Mouse (Mus musculus) midbrain, embryonic 13.5 days (tissue): ENCODE measurements around the gene Gatd1. TPM values are rescaled to one million over a fixed set of nuclear protein-coding genes. Genes with fewer than 3 reads are reported as not detected.
A peak's percentile ranks its signal among the peaks of the same experiment; 100 is the strongest.

Experiments used
- ATAC-seq: fragments of 200-750 bp; cut with Nextera tagmentation; 2 replicates; pipeline ENCODE4 v1.8.0; 2017; ENCODE audit warnings: mild to moderate bottlenecking, moderate TSS enrichment, moderate library complexity
- H3K27ac ChIP-seq: fragments of 300-500 bp; sonication (generic); 2 replicates; pipeline ENCODE4 v1.5.1; 2015; ENCODE audit warnings: inconsistent platforms, mild to moderate bottlenecking, moderate library complexity
- H3K27me3 ChIP-seq: fragments of 300-500 bp; sonication (generic); 2 replicates; pipeline ENCODE4 v1.6.1; 2015; ENCODE audit warnings: mild to moderate bottlenecking, inconsistent platforms
- H3K36me3 ChIP-seq: fragments of 300-500 bp; sonication (generic); 2 replicates; pipeline ENCODE4 v1.6.1; 2015; ENCODE audit warnings: mild to moderate bottlenecking, inconsistent platforms
- H3K4me1 ChIP-seq: fragments of 300-500 bp; sonication (generic); replicated peaks from 2 replicates; pipeline ENCODE4 v1.6.1; 2015; ENCODE audit warnings: inconsistent platforms
- H3K4me2 ChIP-seq: fragments of 300-500 bp; sonication (generic); replicated peaks from 2 replicates; pipeline ENCODE4 v1.6.1; 2015; ENCODE audit warnings: moderate library complexity, mild to moderate bottlenecking, inconsistent platforms
- H3K4me3 ChIP-seq: fragments of 300-500 bp; sonication (generic); replicated peaks from 2 replicates; pipeline ENCODE4 v1.5.1; 2015; ENCODE audit warnings: mild to moderate bottlenecking, inconsistent platforms
- H3K9ac ChIP-seq: fragments of 300-500 bp; sonication (generic); replicated peaks from 2 replicates; pipeline ENCODE4 v1.6.1; 2015; ENCODE audit warnings: mild to moderate bottlenecking, inconsistent platforms
- H3K9me3 ChIP-seq: fragments of 300-500 bp; sonication (generic); 2 replicates; pipeline ENCODE4 v1.6.1; 2016; ENCODE audit warnings: mild to moderate bottlenecking, inconsistent platforms
- WGBS: fragments of 180-500 bp; shearing (Covaris S2); methylation state at CpG from one replicate; pipeline ENCODE4 v1.1.7; 2015; 5-methylcytosine and 5-hydroxymethylcytosine counted together
- polyA plus RNA-seq: library from polyadenylated mRNA; unstranded; fragments of >200 nt; fragmentation: Nextera tagmentation; extraction: Ambion mirVana; gene quantifications from 2 replicates; pipeline ENCODE4 v1.2.1, GENCODE M21; 2015

Gene Gatd1
- polyA plus RNA-seq, 1 experiment from 2014 or later = 63.8 TPM

DNA sequence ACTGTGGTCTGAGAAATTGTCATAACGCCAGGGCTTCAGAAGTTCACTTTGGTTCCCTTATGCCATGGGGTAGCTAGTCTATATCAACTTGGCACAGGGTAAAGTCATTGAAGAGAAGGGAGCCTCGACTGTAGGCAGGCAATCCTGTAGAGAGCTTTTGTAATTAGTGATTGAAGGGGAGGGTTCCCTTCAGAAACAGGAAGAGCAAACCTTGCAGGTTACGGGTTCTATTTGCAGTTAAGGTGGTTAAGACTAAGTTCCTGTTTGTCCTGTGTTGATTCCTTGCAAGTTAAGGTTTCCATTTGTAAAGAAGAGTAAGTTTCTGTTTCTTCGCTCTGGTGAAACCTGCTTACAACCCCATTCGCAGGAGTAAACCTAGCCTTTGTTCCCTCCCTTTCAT, 44.0 kb downstream of the Gatd1 start:
- Histone ChIP-seq H3K27ac (no peak overlapping the region), H3K36me3 (no peaks in the 10 kb centered on the region), H3K4me1 (no peaks in the 10 kb centered on the region), H3K4me3 (no peak overlapping the region), H3K27me3 (0 out of 2 replicates have a peak, but pooled peaks cover 1% of the 10 kb centered on the region), H3K9me3 (no peaks in the 10 kb centered on the region), H3K9ac (no peak overlapping the region), H3K4me2 (no peak overlapping the region)
- no peak for ATAC-seq
- 75% methylated on average over 5 of the region's 5 CpGs for WGBS

DNA sequence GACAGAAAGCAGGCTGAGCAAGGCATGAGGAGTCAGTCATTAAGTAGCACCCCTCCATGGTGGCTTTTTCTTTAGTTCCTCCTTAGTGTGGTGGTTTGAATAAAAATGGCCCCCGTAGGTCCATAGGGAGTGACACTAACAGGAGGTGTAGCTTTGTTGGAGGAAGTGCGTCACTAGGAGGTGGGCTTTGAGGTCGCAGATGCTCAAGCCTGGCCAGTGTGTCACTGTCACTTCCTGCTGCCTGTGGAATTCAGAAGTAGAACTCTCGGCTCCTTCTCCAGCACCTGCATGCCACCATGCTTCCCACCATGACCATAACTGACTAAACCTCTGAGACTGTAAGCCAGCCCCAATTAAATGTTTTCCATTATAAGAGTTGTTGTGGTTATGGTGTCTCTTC, 46.6 kb downstream of the Gatd1 start:
- no peak overlapping the region for H3K27ac ChIP-seq
- H3K9me3 ChIP-seq = no peaks in the 10 kb centered on the region
- H3K36me3 ChIP-seq = no peaks in the 10 kb centered on the region
- no peak overlapping the region for H3K4me3 ChIP-seq
- WGBS = 84% methylated on average over 4 of the region's 4 CpGs
- H3K9ac ChIP-seq = no peak overlapping the region
- no peak for ATAC-seq
- H3K27me3 ChIP-seq = peaks cover 12% of the 10 kb centered on the region
- no peaks in the 10 kb centered on the region for H3K4me1 ChIP-seq
- no peak overlapping the region for H3K4me2 ChIP-seq

DNA sequence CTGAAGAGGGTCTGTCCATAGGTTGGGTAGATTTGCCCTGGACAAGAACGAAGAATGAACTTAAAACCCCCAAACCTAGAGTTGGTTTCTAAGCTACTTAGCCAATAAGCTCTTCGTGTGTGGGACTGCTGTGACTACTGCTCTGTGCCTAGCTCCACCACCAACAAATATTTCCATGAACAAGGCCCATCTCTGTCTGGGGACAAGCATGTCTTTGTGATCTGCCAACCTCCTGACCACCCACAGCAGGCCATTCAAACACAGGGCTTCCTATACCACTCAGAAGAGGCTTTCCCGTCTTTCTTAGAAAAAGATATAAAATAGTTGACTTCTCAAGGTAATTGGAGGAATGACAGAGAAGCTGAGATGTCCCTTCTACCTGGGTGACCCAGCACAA, 48.9 kb downstream of the Gatd1 start:
- Histone ChIP-seq H3K36me3 (no peaks in the 10 kb centered on the region), H3K27me3 (peaks cover 33% of the 10 kb centered on the region), H3K27ac (no peak overlapping the region), H3K4me1 (peaks cover 3% of the 10 kb centered on the region; the same call in 1 of the 2 replicates), H3K4me2 (no peak overlapping the region), H3K9ac (no peak overlapping the region), H3K9me3 (no peaks in the 10 kb centered on the region), H3K4me3 (no peak overlapping the region)
- ATAC-seq = no peak
- 66% methylated on average over 3 of the region's 3 CpGs for WGBS

DNA sequence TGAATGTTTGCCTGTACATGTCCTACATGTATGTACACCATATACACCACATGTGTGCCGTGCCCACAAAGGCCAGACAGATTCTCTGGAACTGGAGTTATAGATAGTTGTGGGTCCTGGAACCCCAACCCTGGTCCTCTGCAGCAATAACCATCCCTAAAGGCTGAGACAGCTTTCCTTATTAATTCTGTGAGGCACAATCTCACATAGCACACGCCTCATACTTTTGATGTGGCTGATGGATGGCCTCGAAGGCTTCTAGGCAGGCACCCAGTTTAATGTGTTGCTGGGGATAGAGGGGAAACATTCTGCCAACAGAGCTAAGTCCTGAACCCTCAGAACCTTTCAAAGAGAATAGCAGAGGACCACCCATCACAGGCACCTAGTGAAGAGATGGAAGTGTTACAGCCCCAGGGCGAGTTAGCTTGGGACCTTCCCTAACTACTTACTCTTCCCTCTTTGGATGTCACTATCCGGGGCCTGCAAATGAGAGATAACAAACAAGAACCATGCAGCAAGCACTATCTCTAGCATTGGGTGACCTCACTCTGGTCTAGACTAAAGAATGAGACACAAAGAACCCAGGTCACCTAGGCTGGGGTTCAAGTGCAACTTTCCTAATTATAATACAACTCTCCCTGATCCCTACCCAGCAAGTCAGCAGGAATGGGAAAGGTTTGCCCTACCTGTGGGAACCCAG, 49.4 kb downstream of the Gatd1 start:
- no peak overlapping the region for H3K4me2 ChIP-seq
- no peaks in the 10 kb centered on the region for H3K9me3 ChIP-seq
- WGBS = 86% methylated on average over 5 of the region's 5 CpGs
- no peak for ATAC-seq
- H3K27me3 ChIP-seq = peaks cover 33% of the 10 kb centered on the region
- H3K4me3 ChIP-seq = no peak overlapping the region
- peaks cover 3% of the 10 kb centered on the region; the same call in 1 of the 2 replicates for H3K4me1 ChIP-seq
- no peak overlapping the region for H3K9ac ChIP-seq
- no peaks in the 10 kb centered on the region for H3K36me3 ChIP-seq
- no peak overlapping the region for H3K27ac ChIP-seq

DNA sequence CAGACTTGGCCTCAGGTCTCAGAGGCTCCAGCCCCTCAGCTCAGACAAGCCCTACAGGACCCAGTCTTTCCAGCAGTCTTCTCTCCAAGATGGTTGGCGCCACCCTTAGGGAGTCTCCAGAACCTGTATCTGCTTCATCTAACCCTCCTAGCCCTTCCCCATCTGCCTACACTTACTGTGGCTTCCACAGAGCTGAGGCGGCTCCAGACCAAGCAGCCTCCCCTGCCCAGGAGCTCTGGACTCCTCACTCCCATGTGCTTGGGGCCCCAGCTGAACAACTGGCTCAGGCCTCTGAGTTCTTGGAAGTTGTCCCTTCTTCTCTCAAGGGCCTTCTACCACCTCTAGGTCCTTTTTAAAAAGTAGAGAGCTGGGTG, 50.2 kb downstream of the Gatd1 start:
- no peaks in the 10 kb centered on the region for H3K36me3 ChIP-seq
- no peak for ATAC-seq
- 61% methylated on average over 2 of the region's 2 CpGs for WGBS

DNA sequence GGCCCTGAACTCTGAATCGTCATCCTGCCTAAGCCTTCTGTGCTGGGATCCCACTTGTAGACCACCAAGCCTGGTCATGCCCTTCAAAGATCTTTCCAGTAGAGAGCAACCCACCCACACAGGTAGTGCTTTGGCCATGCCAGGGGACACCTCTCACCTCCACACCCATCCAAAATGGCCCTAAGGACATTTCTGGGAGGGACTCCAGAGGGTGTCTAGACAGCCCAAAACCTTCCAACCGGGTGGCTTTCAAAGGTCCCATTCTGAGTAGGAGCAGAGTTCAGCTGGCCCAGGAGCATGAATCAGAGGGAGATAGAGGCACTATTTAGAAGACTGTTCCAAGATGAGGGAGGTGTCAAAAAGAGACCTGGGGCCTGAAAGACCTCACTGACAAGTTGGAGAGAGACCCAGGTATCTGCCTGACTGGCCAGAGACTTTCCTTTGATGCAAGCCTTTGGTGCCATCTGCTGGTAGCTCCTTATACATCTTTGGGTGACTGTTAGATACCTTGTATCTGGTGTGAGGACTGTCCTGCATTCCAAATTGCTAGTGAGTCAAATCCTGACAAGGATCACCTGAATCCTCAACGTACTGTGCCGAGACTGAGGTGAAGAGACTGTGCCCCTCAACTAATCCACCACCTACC, 50.7 kb downstream of the Gatd1 start:
- WGBS = 67% methylated on average over 4 of the region's 4 CpGs
- Histone ChIP-seq H3K4me3 (no peak overlapping the region), H3K36me3 (no peaks in the 10 kb centered on the region), H3K9ac (no peak overlapping the region), H3K4me1 (peaks cover 3% of the 10 kb centered on the region; the same call in 1 of the 2 replicates), H3K27me3 (peaks cover 33% of the 10 kb centered on the region), H3K27ac (no peak overlapping the region), H3K4me2 (no peak overlapping the region), H3K9me3 (no peaks in the 10 kb centered on the region)
- peak; percentile 73; the same call in 1 of the 2 replicates for ATAC-seq

More for the DNA sequence above, 50.2 kb downstream of the Gatd1 start:
- Histone ChIP-seq H3K27ac (no peak overlapping the region), H3K9ac (no peak overlapping the region), H3K4me2 (no peak overlapping the region), H3K4me3 (no peak overlapping the region), H3K9me3 (no peaks in the 10 kb centered on the region), H3K4me1 (peaks cover 3% of the 10 kb centered on the region; the same call in 1 of the 2 replicates), H3K27me3 (peaks cover 33% of the 10 kb centered on the region)

DNA sequence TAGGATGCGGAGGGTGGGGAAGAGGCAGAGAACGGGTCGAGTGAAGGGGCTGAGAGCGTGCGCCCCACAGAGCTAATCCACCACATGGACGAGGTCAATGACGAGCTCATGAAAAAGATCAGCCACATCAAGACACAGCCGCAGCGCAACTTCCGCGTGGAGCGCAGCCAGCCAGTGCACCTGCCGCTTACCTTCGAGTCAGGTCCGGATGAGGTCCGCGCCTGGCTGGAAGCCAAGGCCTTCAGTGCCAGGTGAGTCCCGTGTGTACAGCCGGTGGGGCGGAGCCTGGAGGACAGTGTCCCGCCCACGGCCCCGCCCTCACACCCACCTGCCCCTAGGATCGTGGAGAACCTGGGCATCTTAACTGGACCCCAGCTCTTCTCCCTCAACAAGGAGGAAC, 52.4 kb downstream of the Gatd1 start:
- Histone ChIP-seq H3K4me2 (peak overlapping the region; percentile 25; the same call in 1 of the 2 replicates), H3K36me3 (no peaks in the 10 kb centered on the region), H3K4me1 (peaks cover 3% of the 10 kb centered on the region; the same call in 1 of the 2 replicates), H3K27ac (no peak overlapping the region), H3K9me3 (no peaks in the 10 kb centered on the region), H3K4me3 (no peak overlapping the region), H3K27me3 (peaks cover 33% of the 10 kb centered on the region), H3K9ac (no peak overlapping the region)
- WGBS = 16% methylated on average over 22 of the region's 24 CpGs
- no peak for ATAC-seq

Other genes with a start within 250 kb of the Gatd1 start
- 40.5 and 45.3 TPM in 2 replicates for gene Rnh1, start 241.3 kb downstream of the Gatd1 start, polyA plus RNA-seq
- 86.4 and 114 TPM in 2 replicates for gene Hras, start 220.1 kb downstream of the Gatd1 start, polyA plus RNA-seq
- 13.9 and 15.6 TPM in 2 replicates for gene Lrrc56, start 220.0 kb downstream of the Gatd1 start, polyA plus RNA-seq
- gene Lmntd2, start 200.1 kb downstream of the Gatd1 start, polyA plus RNA-seq = 1.8 and 2.1 TPM in 2 replicates
- 30.9 and 34.2 TPM in 2 replicates for gene Rassf7, start 198.3 kb downstream of the Gatd1 start, polyA plus RNA-seq
- gene Phrf1, start 185.4 kb downstream of the Gatd1 start, polyA plus RNA-seq = 86.9 and 95.0 TPM in 2 replicates
- 0.98 and 1.4 TPM in 2 replicates for gene Irf7, start 147.7 kb downstream of the Gatd1 start, polyA plus RNA-seq
- not detected in 2 replicates for gene Cdhr5, start 137.3 kb downstream of the Gatd1 start, polyA plus RNA-seq
- 1.0 TPM in 2 replicates for gene Sct, start 135.0 kb downstream of the Gatd1 start, polyA plus RNA-seq
- gene Drd4, start 122.1 kb downstream of the Gatd1 start, polyA plus RNA-seq = 0.43 and 0.68 TPM in 2 replicates
- gene Deaf1, start 86.4 kb downstream of the Gatd1 start, polyA plus RNA-seq = 140 and 148 TPM in 2 replicates
- 76.6 and 77.3 TPM in 2 replicates for gene Tmem80, start 86.4 kb downstream of the Gatd1 start, polyA plus RNA-seq
- 0.23 and 0.31 TPM in 2 replicates for gene Eps8l2, start 75.3 kb downstream of the Gatd1 start, polyA plus RNA-seq
- gene Taldo1, start 21.9 kb downstream of the Gatd1 start, polyA plus RNA-seq = 337 and 346 TPM in 2 replicates
- gene Cend1, start 15.4 kb upstream of the Gatd1 start, polyA plus RNA-seq = 43.6 and 44.0 TPM in 2 replicates
- gene Slc25a22, start 23.8 kb upstream of the Gatd1 start, polyA plus RNA-seq = 71.3 and 72.1 TPM in 2 replicates
- gene Pidd1, start 29.9 kb upstream of the Gatd1 start, polyA plus RNA-seq = 6.3 and 7.1 TPM in 2 replicates
- gene Rplp2, start 33.2 kb upstream of the Gatd1 start, polyA plus RNA-seq = 787 and 794 TPM in 2 replicates
- 16.2 and 19.2 TPM in 2 replicates for gene Pnpla2, start 41.1 kb upstream of the Gatd1 start, polyA plus RNA-seq
- gene Cracr2b, start 47.0 kb upstream of the Gatd1 start, polyA plus RNA-seq = 6.8 TPM in 2 replicates
- gene Cd151, start 53.3 kb upstream of the Gatd1 start, polyA plus RNA-seq = 15.4 and 19.9 TPM in 2 replicates
- gene Polr2l, start 61.0 kb upstream of the Gatd1 start, polyA plus RNA-seq = 88.2 and 91.1 TPM in 2 replicates
- 22.5 and 23.6 TPM in 2 replicates for gene Tspan4, start 61.1 kb upstream of the Gatd1 start, polyA plus RNA-seq
- gene Chid1, start 125.7 kb upstream of the Gatd1 start, polyA plus RNA-seq = 31.7 and 35.5 TPM in 2 replicates
- 103 and 107 TPM in 2 replicates for gene Ap2a2, start 148.0 kb upstream of the Gatd1 start, polyA plus RNA-seq
- gene Muc6, start 241.2 kb upstream of the Gatd1 start, polyA plus RNA-seq = 0.26 and 0.27 TPM in 2 replicates